Mouse (Mus musculus): ENCODE measurements around the gene Atp8a2. TPM values are rescaled to one million over a fixed set of nuclear protein-coding genes. Genes with fewer than 3 reads are reported as not detected.

Gene Atp8a2
- 1.1 and 1.2 TPM in 2 replicates for polyA plus RNA-seq (2015; fragmentation: Nextera tagmentation; extraction: Ambion mirVana)

GRCm38 (mm10) chr14:60196884-60197283 lies at the start of gene Atp8a2:
Gene Atp8a2, minus strand, starts transcription at chr14:60197179.

GRCm38 (mm10) chr14:59625158-59625805 lies 571.7 kb downstream of the Atp8a2 start, which contains the start of gene Shisa2:
Gene Shisa2, plus strand, starts transcription at chr14:59625308.

GRCm38 (mm10) chr14:59597398-59598259 lies 599.4 kb downstream of the Atp8a2 start, which contains the start of gene Cdadc1:
Gene Cdadc1, minus strand, starts transcription at chr14:59597959.

MicroRNA genes within 50 kb of the gene (microRNA counts, 519-probe panel; counts per million panel counts)
- 296 counts per million, percentile 58 among the panel's probes with 10 or more counts for microRNA mmu-miR-719

Small RNAs within 50 kb of the gene (microRNA-seq; reads per million reads assigned to microRNA genes)
- 0 reads per million in 2 experiments for gene Mir719

Other genes with a start within 250 kb of the Atp8a2 start
- not detected in 2 replicates for gene Nupl1, start 54.3 kb upstream of the Atp8a2 start, polyA plus RNA-seq (2015; fragmentation: Nextera tagmentation; extraction: Ambion mirVana)
- gene Gm49336, start 54.3 kb upstream of the Atp8a2 start, polyA plus RNA-seq (2015; fragmentation: Nextera tagmentation; extraction: Ambion mirVana): 17.7 and 18.4 TPM in 2 replicates
- 23.8 and 25.9 TPM in 2 replicates for gene Mtmr6, start 68.0 kb upstream of the Atp8a2 start, polyA plus RNA-seq (2015; fragmentation: Nextera tagmentation; extraction: Ambion mirVana)
- gene Amer2, start 176.1 kb upstream of the Atp8a2 start, polyA plus RNA-seq (2015; fragmentation: Nextera tagmentation; extraction: Ambion mirVana): 0.06 and 0.08 TPM in 2 replicates